Mouse (Mus musculus): ENCODE measurements around the gene Ackr1.

GRCm38 (mm10) chr1:173374020-173374419, 40.5 kb upstream of the Ackr1 start:
- no peak for TF ChIP-seq CTCF (IDR thresholded peaks at IDR 0.05; ENCODE audit: low read depth)
- TF ChIP-seq EP300 (IDR thresholded peaks at IDR 0.05; ENCODE audit: low read depth): no peak

All from liver, embryonic 14.5 days (tissue).